Mouse (Mus musculus): ENCODE measurements around the gene Abcc1.

- TF ChIP-seq GATA1 (IDR thresholded peaks at IDR 0.05; ENCODE audit: low read length) (no peak), TAL1 (IDR thresholded peaks at IDR 0.05; ENCODE audit: low read length) (no peak)
These were observed 86.9 kb downstream of the Abcc1 start for GRCm38 (mm10) chr16:14448307-14448706.
